Mouse (Mus musculus) liver, embryonic 13.5 days (tissue): ENCODE results near the gene Plcb4. TPM values are rescaled to one million over a fixed set of nuclear protein-coding genes. Genes with fewer than 3 reads are reported as not detected.
"Not testable (repeated sequence)": the region's sequence is repeated elsewhere in the genome, so short reads cannot be mapped to it uniquely, and the experiment has no call there.

Source experiments
- ATAC-seq: fragments of 200-750 bp; cut with Nextera tagmentation; 2 replicates; pipeline ENCODE4 v1.8.0; 2017; ENCODE audit warnings: low read depth, mild to moderate bottlenecking, moderate number of reproducible peaks, moderate library complexity
- DNase-seq: peaks from one replicate; pipeline ENCODE4 v3.0.0; 2022
- H3K27ac ChIP-seq: fragments of 300-500 bp; sonication (generic); 2 replicates; pipeline ENCODE4 v1.5.1; 2015; ENCODE audit warnings: moderate library complexity, mild to moderate bottlenecking, inconsistent platforms
- H3K27me3 ChIP-seq: fragments of 300-500 bp; sonication (generic); 2 replicates; pipeline ENCODE4 v1.6.1; 2015; ENCODE audit warnings: mild to moderate bottlenecking, inconsistent platforms
- H3K36me3 ChIP-seq: fragments of 300-500 bp; sonication (generic); 2 replicates; pipeline ENCODE4 v1.6.1; 2015; ENCODE audit warnings: mild to moderate bottlenecking, inconsistent platforms
- H3K4me1 ChIP-seq: fragments of 300-500 bp; sonication (generic); replicated peaks from 2 replicates; pipeline ENCODE4 v1.6.1; 2015; ENCODE audit warnings: inconsistent platforms
- H3K4me2 ChIP-seq: fragments of 300-500 bp; sonication (generic); 2 replicates; pipeline ENCODE4 v1.6.1; 2015; ENCODE audit warnings: inconsistent platforms, mild to moderate bottlenecking, moderate library complexity
- H3K4me3 ChIP-seq: fragments of 300-500 bp; sonication (generic); replicated peaks from 2 replicates; pipeline ENCODE4 v1.5.1; 2015; ENCODE audit warnings: mild to moderate bottlenecking, inconsistent platforms
- H3K9ac ChIP-seq: fragments of 300-500 bp; sonication (generic); 2 replicates; pipeline ENCODE4 v1.6.1; 2015; ENCODE audit warnings: mild to moderate bottlenecking, inconsistent platforms
- H3K9me3 ChIP-seq: fragments of 300-500 bp; sonication (generic); replicated peaks from 2 replicates; pipeline ENCODE4 v1.6.1; 2016; ENCODE audit warnings: inconsistent platforms
- WGBS: fragments of 180-500 bp; shearing (Covaris S2); methylation state at CpG from one replicate; pipeline ENCODE4 v1.1.7; 2015; ENCODE audit not compliant: insufficient replicate concordance; 5-methylcytosine and 5-hydroxymethylcytosine counted together
- polyA plus RNA-seq: library from polyadenylated mRNA; unstranded; fragments of >200 nt; fragmentation: Nextera tagmentation; extraction: Ambion mirVana; gene quantifications from 2 replicates; pipeline ENCODE4 v1.2.1, GENCODE M21; 2015

Gene Plcb4
- polyA plus RNA-seq, 1 experiment from 2014 or later: 3.1 TPM

DNA sequence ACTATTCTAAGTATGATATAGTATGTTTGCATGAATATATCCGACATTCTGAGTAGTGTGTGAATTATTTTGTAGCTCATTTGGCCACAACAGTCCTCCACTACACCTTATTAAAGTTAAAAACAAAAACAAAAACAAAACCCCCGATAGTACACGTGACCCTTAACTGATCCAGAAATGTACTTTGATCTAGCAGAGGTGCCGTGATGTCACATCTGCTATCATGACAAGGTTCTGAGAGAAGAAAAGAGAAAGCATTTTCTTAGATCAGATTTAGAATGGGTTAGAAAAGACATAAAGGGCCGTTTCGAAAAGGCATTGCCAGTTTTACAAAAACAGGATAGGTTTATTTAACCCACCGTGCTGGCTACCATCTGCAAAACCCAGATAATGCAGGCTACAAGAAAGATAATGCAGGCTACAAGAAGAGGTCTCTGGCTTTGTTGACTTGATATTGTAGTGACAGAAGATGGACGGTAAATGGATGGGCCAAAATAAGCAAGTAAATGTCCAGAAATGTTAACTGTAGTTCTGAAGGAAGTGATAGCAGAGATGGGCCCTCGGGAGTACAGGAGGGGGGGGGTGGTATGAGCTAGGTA is 227.4 kb downstream of the Plcb4 start:
- Histone ChIP-seq H3K9ac (no peak overlapping the region), H3K9me3 (no peaks in the 10 kb centered on the region), H3K36me3 (no peaks in the 10 kb centered on the region), H3K27me3 (no peaks in the 10 kb centered on the region), H3K27ac (no peak overlapping the region), H3K4me2 (no peak overlapping the region), H3K4me3 (no peak overlapping the region), H3K4me1 (peaks cover 22% of the 10 kb centered on the region)
- peak; percentile 43; the same call in 1 of the 2 replicates for ATAC-seq
- no peak for DNase-seq
- WGBS: 36% methylated on average over 9 of the region's 9 CpGs

DNA sequence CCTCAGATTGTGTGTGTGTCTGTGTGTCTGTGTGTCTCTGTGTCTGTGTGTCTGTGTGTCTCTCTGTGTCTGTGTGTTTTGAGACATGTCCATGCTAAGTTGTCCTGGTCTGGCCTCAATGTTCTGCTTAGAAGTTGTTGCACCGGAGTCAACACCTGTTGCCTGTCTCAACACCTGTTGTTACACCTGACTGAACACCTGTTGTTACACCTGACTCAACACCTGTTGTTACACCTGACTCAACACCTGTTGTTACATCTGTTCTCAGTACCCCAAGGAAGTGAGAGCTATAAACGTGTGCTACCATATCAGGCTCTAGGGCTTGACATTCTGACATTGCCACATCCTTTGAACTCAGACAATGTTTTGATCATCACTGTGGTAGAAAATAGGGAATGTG is 229.0 kb downstream of the Plcb4 start:
- WGBS: 61% methylated on average over 2 of the region's 2 CpGs
- H3K4me2 ChIP-seq: no peak overlapping the region
- H3K4me1 ChIP-seq: peaks cover 22% of the 10 kb centered on the region
- H3K36me3 ChIP-seq: no peaks in the 10 kb centered on the region
- no peaks in the 10 kb centered on the region for H3K9me3 ChIP-seq
- H3K4me3 ChIP-seq: no peak overlapping the region
- H3K27ac ChIP-seq: no peak overlapping the region
- no peak overlapping the region for H3K9ac ChIP-seq
- no peak for DNase-seq
- ATAC-seq: no peak
- H3K27me3 ChIP-seq: no peaks in the 10 kb centered on the region

DNA sequence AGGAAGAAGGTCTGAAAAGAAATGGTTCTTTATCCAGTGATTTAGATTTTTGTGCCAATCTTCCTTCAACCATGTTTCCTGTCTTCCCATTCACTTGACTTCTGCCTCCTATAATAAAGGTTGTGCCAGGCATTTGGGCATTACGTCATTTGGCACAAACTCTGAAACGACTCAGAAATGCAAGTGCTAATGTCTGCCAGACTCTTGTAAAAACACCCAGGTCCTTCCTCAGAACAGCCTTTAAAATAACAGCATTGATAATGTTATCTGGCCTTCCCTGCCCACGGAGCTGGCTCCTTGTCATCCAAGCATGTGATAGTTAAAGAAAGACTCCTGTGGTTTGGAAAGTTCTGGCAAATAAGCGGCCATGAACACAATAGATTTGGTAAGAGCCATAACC is 229.4 kb downstream of the Plcb4 start:
- H3K4me2 ChIP-seq: no peak overlapping the region
- no peaks in the 10 kb centered on the region for H3K27me3 ChIP-seq
- DNase-seq (no peak), ATAC-seq (no peak)
- H3K36me3 ChIP-seq: no peaks in the 10 kb centered on the region
- H3K27ac ChIP-seq: no peak overlapping the region
- peaks cover 22% of the 10 kb centered on the region for H3K4me1 ChIP-seq
- WGBS: 36% methylated on average over 4 of the region's 4 CpGs
- no peak overlapping the region for H3K4me3 ChIP-seq
- H3K9ac ChIP-seq: no peak overlapping the region
- no peaks in the 10 kb centered on the region for H3K9me3 ChIP-seq

DNA sequence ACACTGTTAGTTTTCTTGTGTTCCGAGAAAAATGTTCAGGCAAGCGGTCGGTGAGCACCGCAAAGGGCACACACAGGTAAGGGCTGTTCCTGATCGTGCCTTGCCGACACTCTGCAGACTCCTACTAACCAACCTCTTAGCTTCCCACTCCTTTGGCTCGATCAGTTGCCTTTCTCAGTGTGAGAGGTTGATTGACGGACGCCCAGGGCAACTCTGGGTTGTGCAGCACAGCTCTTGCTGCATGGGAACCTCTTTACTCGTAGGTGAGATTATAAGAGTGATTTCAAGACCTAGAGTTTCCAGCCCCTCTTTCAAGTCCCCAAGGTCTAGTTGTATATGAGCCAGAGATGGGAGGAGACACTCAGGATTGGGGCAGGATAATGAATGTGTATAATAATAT is 230.0 kb downstream of the Plcb4 start:
- no peak overlapping the region for H3K27ac ChIP-seq
- DNase-seq (no peak), ATAC-seq (no peak)
- H3K4me3 ChIP-seq: no peak overlapping the region
- peaks cover 22% of the 10 kb centered on the region for H3K4me1 ChIP-seq
- WGBS: 77% methylated on average over 10 of the region's 10 CpGs
- no peaks in the 10 kb centered on the region for H3K27me3 ChIP-seq
- no peaks in the 10 kb centered on the region for H3K36me3 ChIP-seq
- no peak overlapping the region for H3K4me2 ChIP-seq
- H3K9ac ChIP-seq: no peak overlapping the region
- H3K9me3 ChIP-seq: no peaks in the 10 kb centered on the region

DNA sequence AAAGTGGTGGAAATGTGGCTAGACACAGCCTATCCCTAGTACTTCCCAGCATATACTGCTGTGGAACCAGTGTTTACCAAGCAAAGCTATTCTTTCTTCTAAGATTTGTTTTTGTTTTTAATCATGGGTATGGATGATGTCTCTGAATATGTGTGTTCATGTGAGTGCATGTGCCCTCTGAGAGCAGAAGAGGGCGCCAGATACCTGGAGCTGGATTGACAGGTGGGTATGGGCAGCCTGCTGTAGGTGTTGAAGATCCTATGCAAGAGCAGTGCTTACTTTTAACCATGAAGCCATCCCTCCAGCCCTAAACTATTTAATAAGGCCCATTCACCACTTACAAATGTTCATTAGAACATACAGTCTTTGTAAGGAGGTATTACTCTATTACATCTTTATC is 231.3 kb downstream of the Plcb4 start:
- DNase-seq: no peak
- no peak for ATAC-seq
- no peaks in the 10 kb centered on the region for H3K9me3 ChIP-seq
- H3K36me3 ChIP-seq: no peaks in the 10 kb centered on the region
- H3K27ac ChIP-seq: no peak overlapping the region
- peaks cover 22% of the 10 kb centered on the region for H3K4me1 ChIP-seq
- no peaks in the 10 kb centered on the region for H3K27me3 ChIP-seq
- 56% methylated on average over 1 of the region's 1 CpGs for WGBS
- H3K9ac ChIP-seq: no peak overlapping the region
- no peak overlapping the region for H3K4me3 ChIP-seq
- H3K4me2 ChIP-seq: no peak overlapping the region

DNA sequence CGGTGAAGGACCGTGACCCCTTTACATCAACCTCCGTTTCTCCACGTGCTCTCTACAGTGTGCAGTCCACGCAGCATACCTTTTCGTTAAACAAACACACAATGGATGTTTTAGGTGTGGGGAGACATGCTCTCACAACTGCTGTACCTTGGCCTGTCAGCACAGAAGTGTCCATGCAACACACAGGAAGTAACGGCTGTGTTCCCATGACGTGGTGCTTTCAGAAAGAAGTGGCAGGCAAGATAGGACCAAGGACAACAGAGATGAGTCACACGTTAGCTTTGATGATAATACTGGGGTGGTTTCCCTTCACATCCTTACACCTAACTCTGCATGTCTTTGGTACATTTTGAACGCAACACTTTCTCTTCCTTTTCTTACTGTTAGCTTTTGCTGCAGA is 232.3 kb downstream of the Plcb4 start:
- Histone ChIP-seq H3K4me1 (peaks cover 16% of the 10 kb centered on the region; the same call in 1 of the 2 replicates), H3K4me2 (no peak overlapping the region), H3K27ac (no peak overlapping the region), H3K36me3 (no peaks in the 10 kb centered on the region), H3K4me3 (no peak overlapping the region), H3K27me3 (no peaks in the 10 kb centered on the region), H3K9me3 (no peaks in the 10 kb centered on the region), H3K9ac (no peak overlapping the region)
- no peak for ATAC-seq
- 61% methylated on average over 10 of the region's 10 CpGs for WGBS
- no peak for DNase-seq

DNA sequence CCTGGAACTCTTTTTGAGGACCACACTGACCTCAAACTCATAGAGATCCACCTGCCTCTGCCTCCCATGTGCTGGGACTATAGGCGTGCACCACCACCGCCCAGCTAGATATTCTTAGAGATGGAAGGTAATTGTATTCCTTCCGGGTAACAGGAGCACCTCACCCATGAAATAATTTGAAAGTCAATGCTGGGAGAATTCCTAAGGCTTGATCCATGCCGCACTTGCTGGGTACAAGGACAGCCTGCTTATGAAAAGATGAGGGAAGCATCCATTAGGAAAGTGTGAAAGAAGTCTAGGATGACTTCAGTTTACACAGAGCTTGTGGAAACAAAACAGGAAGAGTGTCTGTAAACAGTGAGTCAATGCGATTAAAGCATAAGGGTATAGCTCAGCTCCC is 232.9 kb downstream of the Plcb4 start:
- Histone ChIP-seq H3K9ac (no peak overlapping the region), H3K36me3 (no peaks in the 10 kb centered on the region), H3K4me1 (peaks cover 12% of the 10 kb centered on the region; the same call in 1 of the 2 replicates), H3K9me3 (no peaks in the 10 kb centered on the region), H3K27me3 (no peaks in the 10 kb centered on the region), H3K4me2 (no peak overlapping the region), H3K4me3 (no peak overlapping the region), H3K27ac (no peak overlapping the region)
- DNase-seq (no peak), ATAC-seq (no peak)
- 77% methylated on average over 5 of the region's 5 CpGs for WGBS

DNA sequence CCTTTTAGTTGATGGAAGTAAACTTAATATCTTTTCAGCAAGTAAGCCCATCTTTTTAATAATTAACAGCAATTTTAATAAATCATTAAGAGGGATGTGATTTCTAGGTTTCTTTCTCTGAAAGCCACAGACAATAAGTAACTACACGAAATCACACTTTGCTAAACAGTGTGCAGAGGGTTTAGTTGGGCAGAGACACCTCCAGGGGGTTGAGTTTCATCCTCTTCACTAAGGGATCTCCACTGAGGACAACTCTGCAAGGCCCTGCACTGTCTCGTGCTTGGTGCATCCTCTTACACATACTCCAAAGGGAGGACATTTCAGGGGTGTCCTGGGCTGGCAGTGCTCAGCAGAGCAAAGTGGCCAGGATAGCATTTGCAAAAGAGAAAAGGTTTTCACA is 235.8 kb downstream of the Plcb4 start:
- no peak overlapping the region for H3K4me3 ChIP-seq

DNA sequence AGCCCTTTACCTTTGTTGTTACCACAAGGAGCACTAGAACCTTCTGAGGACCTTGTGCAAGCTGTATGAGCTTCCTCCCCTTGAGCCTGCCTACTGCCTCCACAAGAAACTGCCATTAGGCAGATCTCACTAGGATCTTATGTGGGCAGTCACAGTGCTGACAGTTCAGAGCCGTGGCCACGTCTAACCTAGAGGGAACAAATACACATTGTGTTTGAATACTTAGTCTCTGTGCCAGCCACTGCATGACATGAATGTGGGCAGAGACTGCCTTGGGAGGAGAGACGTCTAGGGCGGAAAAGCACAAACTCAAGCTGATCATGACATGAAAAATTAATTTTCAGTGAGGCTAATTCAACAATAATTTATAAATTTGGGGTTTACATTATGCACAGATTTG is 239.2 kb downstream of the Plcb4 start:
- H3K4me2 ChIP-seq: no peak overlapping the region
- H3K36me3 ChIP-seq: no peaks in the 10 kb centered on the region
- H3K4me3 ChIP-seq: no peak overlapping the region
- H3K27ac ChIP-seq: no peak overlapping the region
- 65% methylated on average over 4 of the region's 4 CpGs for WGBS
- H3K4me1 ChIP-seq: no peaks in the 10 kb centered on the region
- H3K9me3 ChIP-seq: no peaks in the 10 kb centered on the region
- no peak overlapping the region for H3K9ac ChIP-seq
- H3K27me3 ChIP-seq: no peaks in the 10 kb centered on the region
- no peak for ATAC-seq
- DNase-seq: no peak

More for the DNA sequence above, 235.8 kb downstream of the Plcb4 start:
- H3K9me3 ChIP-seq: no peaks in the 10 kb centered on the region
- no peak overlapping the region for H3K27ac ChIP-seq
- WGBS: 66% methylated on average over 2 of the region's 2 CpGs
- ATAC-seq: no peak
- no peak overlapping the region for H3K4me2 ChIP-seq
- no peaks in the 10 kb centered on the region for H3K4me1 ChIP-seq
- H3K27me3 ChIP-seq: no peaks in the 10 kb centered on the region
- no peak overlapping the region for H3K9ac ChIP-seq
- no peaks in the 10 kb centered on the region for H3K36me3 ChIP-seq
- DNase-seq: no peak

DNA sequence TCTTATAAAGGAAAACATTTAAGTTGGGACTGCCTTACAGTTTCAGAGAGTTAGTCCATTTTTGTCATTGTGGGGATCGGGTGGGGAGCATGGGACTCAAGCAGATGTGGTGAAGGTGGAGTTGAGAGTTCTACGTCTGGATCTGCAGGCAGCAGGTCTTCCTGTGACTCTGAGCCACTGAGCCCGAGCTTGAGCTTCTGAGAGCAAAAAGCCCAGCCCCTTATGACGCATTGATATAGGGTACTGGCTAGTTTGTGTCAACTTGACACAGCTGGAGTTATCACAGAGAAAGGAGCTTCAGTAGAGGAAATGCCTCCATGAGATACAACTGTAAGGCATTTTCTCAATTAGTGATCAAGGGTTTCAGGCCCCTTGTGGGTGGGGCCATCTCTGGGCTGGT is 241.1 kb downstream of the Plcb4 start:
- not testable (repeated sequence) for H3K4me1 ChIP-seq, H3K27me3 ChIP-seq, H3K4me2 ChIP-seq, H3K4me3 ChIP-seq, H3K27ac ChIP-seq, H3K9me3 ChIP-seq, H3K9ac ChIP-seq, H3K36me3 ChIP-seq
- peak; percentile 67 for ATAC-seq
- DNase-seq: peak; percentile 3
- 26% methylated on average over 4 of the region's 4 CpGs for whole genome bisulfite sequencing

DNA sequence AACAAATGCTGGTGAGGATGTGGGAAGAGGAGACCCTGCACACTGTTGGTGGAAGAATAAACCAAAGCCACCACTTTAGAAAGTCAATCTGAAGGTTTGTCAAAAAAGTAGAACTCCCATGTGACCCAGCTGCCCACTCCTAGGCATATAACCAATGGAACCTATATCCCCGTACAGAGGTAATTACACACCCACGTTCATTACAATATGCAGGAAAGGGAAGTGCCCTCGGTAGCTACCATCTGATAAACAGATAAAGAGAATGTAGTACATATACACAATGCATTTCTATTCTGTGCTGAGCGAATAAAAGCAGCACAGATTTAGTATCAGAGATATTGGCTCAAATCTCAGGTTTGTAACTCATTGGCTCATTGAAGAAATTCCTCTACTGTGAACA is 242.2 kb downstream of the Plcb4 start:
- Histone ChIP-seq H3K9me3 (no peaks in the 10 kb centered on the region), H3K27ac (no peak overlapping the region), H3K4me1 (no peaks in the 10 kb centered on the region), H3K9ac (no peak overlapping the region), H3K4me3 (no peak overlapping the region), H3K27me3 (no peaks in the 10 kb centered on the region), H3K36me3 (no peaks in the 10 kb centered on the region), H3K4me2 (no peak overlapping the region)
- ATAC-seq (no peak), DNase-seq (no peak)
- WGBS: 56% methylated on average over 4 of the region's 4 CpGs

DNA sequence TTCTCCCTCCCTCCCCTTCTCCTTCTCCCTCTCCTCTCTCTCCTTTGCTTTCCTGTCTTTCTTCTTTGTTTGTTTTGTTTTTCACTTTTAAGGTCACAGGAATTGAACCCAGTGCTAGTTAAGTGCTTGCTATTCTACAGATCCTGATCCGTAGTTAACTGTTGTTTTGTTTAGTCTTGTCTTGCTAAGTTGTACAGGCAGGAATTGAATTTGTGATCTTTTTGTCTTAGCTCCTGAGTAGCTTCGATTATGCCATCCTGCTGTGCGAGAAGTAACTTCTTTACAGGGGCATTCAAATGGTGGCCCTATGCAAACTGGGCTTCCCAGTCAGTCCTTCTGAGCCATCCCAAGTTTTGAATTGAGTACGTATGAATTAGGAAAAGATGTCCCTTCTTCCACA is 245.5 kb downstream of the Plcb4 start:
- 72% methylated on average over 4 of the region's 4 CpGs for WGBS
- Histone ChIP-seq H3K27ac (no peak overlapping the region), H3K4me2 (no peak overlapping the region), H3K4me3 (no peak overlapping the region), H3K27me3 (no peaks in the 10 kb centered on the region), H3K4me1 (no peaks in the 10 kb centered on the region), H3K9ac (no peak overlapping the region), H3K36me3 (no peaks in the 10 kb centered on the region), H3K9me3 (no peaks in the 10 kb centered on the region)
- no peak for ATAC-seq
- no peak for DNase-seq
